Mouse (Mus musculus): ENCODE measurements around the gene Dbil5.

Dbil5 gene

GRCm38 (mm10) chr11:76236136-76236535, 18.7 kb downstream of the Dbil5 start:
- in situ Hi-C loops (cut with MboI, MseI): no loop called here

GRCm38 (mm10) chr11:76239750-76240149, 22.3 kb downstream of the Dbil5 start:
- in situ Hi-C loops (cut with MboI, MseI): no loop called here

- in situ Hi-C loops (cut with MboI, MseI): no loop called here
These were observed 25.7 kb downstream of the Dbil5 start, which contains the start of the genes Mrm3 and Glod4 for GRCm38 (mm10) chr11:76242901-76243810. Mrm3 (plus strand) TSS chr11:76243715. Glod4 (minus strand) TSS chr11:76243725.

DNA sequence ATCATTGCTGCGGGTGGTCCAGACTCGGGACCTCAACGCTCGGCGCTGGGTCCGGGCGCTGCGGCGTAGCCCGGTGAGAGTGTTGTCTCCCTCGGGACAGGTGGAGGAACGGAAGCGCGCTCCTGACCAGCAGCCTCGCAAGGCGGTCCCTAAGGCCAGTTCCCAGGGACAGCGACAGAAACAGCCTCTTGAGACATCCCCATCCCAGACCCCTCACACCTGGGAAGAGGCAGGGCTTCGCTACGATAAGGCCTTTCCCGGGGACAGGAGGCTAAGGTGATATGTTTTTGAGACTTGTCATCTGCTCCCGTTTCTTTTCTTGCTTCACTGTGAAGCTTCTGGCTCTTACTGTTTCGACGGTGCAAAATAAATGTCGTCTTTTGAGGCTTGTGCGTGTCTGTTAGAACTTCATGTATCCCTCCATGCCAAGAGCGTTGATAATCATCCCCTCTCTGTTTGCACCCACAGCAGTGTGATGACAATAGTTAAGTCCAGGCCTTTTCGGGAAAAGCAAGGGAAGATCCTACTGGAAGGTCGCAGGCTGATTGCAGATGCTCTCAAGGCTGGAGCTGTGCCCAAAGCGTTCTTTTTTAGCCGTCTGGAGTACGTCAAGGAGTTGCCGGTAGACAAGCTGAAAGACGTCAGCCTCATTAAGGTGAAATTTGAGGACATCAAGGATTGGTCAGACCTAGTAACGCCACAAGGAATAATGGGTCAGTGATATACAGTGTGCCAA, 26.6 kb downstream of the Dbil5 start:
- in situ Hi-C loops (cut with MboI, MseI): no loop called here

- in situ Hi-C loops (cut with MboI, MseI): no loop called here
These were observed 29.0 kb downstream of the Dbil5 start for GRCm38 (mm10) chr11:76246439-76246838.

GRCm38 (mm10) chr11:76247239-76247638, 29.8 kb downstream of the Dbil5 start:
- in situ Hi-C loops (cut with MboI, MseI): no loop called here

GRCm38 (mm10) chr11:76252036-76252435, 34.6 kb downstream of the Dbil5 start:
- in situ Hi-C loops (cut with MboI, MseI): loop anchor here (5.0 kb wide), 1 partner anchor 155 kb away; the partner anchor contains the start of gene Timm22

GRCm38 (mm10) chr11:76253145-76253917, 35.9 kb downstream of the Dbil5 start:
- in situ Hi-C loops (cut with MboI, MseI): loop anchor here (5.0 kb wide), 1 partner anchor 154 kb away; the partner anchor contains the start of gene Timm22

DNA sequence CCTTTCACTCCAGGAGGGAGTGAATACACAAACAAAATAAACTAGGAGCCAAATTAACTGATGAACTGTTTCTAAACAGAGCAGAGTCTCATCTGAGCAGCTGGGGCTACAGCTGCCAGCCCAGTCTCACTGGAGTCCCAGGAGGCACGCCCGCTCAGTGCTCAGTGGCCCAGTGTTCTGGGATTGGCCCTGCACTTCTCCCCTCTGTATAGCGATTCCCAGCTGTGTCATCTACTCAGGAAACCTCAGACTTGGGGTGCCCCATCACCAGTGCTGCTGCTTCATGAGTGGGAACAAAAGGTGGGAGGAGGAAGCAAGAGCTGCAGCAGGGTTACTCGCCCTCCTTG, 36.5 kb downstream of the Dbil5 start:
- in situ Hi-C loops (cut with MboI, MseI): loop anchor here (5.0 kb wide), 1 partner anchor 153 kb away; the partner anchor contains the start of gene Timm22

DNA sequence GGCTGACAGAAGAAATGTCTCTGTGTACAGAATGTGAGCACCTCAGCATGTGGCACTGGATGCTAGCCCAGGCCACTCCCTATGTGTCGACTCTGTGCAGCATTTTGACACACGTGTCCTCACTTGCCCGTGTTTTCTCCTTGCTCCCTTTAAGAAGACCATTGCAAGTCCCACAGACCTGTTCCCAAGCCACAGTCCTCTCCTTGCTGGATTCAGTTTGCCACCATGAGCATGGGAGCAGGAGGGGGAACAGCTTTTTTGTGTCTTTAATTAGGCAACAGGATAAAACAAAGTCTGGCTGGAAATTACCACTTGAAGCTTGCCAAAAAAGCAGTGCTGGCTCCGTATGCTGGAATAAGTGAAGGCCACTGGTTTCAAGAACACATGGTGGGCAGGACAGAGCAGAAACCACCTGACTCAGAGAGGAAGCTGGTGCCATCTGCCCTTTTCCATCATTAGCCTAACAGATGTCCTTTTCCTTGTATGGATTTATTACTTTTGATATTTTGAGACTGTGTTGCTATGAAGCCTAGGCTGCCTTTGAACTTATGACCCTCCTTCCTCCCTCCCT, 38.1 kb downstream of the Dbil5 start:
- in situ Hi-C loops (cut with MboI, MseI): no loop called here

DNA sequence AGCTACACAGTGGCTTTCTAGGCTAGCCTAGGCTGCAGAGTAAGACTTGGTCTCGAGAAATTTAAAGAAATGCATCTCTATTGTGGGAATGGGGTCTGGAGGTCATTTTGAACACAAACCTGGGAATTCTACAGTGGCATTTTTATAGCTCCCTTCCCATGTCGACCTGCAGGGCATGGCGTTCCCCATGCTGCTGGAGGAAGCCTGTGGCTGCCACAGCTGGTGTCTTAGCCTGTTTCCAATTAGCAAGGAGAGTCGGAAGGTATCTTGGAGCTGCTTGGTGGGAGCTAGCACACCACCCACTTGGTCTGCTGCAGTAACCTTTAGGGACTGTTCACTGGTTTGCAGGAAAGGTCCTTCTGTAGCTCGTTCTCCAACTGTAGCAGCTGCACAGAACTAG, 38.7 kb downstream of the Dbil5 start:
- in situ Hi-C loops (cut with MboI, MseI): no loop called here

DNA sequence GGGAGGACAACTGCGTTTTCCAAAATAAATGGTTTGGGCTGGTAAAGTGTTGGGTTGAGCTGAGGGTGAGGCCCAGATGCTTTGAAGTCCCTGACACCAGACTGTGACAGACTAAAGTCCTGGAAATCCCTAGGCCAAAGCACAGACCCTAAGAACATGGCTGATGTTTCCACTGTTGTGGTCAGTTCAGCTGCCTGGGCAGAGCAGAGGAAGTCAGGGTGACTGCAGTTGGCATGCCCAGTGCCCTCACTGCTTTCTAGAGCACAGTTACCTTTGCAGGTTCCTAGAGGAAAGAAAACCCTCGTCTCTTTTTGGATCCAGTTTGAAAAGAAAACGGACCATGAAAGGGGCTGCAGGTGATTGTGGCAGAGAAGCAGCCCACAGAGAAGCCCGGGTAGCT, 40.0 kb downstream of the Dbil5 start:
- in situ Hi-C loops (cut with MboI, MseI): no loop called here

DNA sequence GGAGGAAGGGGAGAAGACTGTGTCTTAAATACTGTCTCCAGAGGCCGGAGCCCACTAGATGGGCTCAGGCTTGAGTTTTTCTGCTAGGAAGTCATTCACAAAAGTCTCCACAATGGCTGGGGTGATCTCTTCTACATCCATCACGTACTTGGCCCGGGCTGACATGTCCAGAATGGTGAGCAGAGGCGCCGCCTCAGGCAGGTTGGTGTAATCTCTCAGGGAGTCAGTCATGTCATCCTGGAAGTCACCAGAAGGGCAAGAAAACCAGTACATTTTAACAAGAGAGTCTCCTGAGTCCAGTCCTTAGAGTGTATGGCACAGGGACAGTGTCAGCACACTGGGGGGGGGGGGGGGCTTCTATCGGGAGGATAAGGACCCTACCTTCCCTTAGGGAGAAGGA, 41.1 kb downstream of the Dbil5 start:
- in situ Hi-C loops (cut with MboI, MseI): no loop called here

- in situ Hi-C loops (cut with MboI, MseI): no loop called here
These were observed 43.0 kb downstream of the Dbil5 start for GRCm38 (mm10) chr11:76260208-76261050.

GRCm38 (mm10) chr11:76261224-76261623, 43.8 kb downstream of the Dbil5 start:
- in situ Hi-C loops (cut with MboI, MseI): no loop called here

DNA sequence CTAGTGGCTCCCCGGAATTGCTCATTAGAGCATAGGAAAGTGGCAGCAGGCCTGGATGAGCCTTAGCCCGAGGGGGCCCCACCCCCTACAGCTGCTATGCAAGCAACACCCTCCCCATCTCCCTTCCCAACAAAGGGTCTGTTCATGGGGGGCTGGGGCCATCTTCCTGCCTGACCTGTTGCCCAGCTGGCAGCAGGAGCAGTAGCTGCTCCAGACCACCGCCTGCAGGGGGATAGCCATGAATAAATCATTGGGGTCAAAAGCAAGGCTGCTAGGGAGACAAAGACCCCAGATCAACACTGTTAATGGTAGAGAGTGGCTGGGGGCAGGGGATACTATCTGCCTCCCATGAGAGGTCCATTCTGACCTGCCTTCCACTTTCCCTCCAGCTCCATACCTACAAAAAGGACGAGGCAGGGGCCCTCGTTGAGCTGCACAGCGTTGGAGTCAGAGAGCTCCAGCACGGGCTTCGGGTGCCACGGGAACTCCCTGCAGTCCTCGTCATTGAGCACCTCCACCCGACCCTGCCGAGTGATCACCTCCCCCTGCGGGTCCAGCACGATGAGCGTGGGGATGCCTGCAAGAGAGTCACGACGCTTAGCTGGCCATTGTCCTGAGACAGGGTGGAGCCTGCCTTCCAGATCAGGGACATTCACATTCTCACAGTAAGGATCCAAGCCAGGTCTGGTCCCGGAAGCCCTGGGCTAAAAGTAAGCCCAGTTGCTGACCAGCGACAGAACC, 45.4 kb downstream of the Dbil5 start:
- in situ Hi-C loops (cut with MboI, MseI): no loop called here

DNA sequence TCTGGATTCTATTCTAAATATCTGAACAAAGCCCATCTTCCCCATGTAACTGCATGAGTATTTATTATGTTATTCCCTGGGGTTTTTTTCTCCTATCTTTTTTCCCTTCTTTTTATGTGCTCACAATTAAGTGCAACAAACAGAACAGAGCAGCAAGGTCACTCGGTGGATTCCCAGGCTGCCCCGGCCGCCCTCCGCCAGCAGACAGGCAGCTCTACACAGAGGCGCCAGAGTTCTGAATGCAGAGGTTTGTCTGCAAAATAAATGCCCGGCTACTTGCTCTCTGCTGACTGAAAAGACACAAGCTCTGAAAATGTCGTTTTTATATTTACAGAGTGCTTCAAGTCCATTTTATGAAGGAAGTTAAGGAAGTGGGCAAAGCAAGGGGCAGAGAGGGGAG, 50.1 kb downstream of the Dbil5 start:
- in situ Hi-C loops (cut with MboI, MseI): no loop called here

DNA sequence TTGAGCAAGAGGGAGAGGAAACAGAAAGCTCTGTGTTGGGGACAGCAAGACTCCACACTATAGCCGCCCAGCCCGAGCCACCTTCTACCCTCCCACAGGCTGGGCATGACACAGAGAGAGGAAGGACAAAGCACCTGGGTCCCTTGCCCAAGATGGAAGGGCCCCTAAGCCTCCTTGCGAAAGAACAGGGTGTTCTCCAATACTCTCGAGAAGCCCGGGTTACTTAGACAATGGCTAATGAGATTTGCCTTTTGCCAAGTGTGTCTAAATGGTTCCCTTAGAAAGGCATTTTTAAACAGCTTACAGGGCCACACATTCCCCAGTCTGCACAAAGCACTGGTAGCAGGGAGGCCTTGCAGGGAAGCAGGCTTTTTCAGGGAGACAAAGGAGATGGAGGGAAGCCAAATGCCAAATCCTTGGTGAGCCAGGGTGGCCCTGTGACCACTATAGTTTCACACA, 50.6 kb downstream of the Dbil5 start:
- in situ Hi-C loops (cut with MboI, MseI): no loop called here

Measured in T-helper 2 cell (primary cell).